Mouse (Mus musculus) MEL (cell line): ENCODE data around the gene Gm21969. TPM values are rescaled to one million over a fixed set of nuclear protein-coding genes. Genes with fewer than 3 reads are reported as not detected.

Experiments used
- DNase-seq: peaks from one replicate; pipeline ENCODE4 v3.0.0; 2011; ENCODE audit warnings: low read depth, low spot score
- H3K27ac ChIP-seq: 2 replicates; pipeline ENCODE4 v1.5.1; 2012; ENCODE audit warnings: low read depth, mild to moderate bottlenecking, control low read depth, low read length, moderate library complexity; ENCODE audit not compliant: control insufficient read depth
- H3K27me3 ChIP-seq, 2 experiments: fragments of 150-350 bp in 1 of 2; sonication (generic) in 1 of 2; 2 replicates each; pipeline ENCODE4 v1.6.1; 2012; ENCODE audit warnings: low read length in 2 of 2, mild to moderate bottlenecking in 2 of 2, improper control_type of control experiment in 1 of 2, moderate library complexity in 1 of 2; ENCODE audit not compliant: insufficient read depth in 2 of 2, control insufficient read depth in 1 of 2
- H3K36me3 ChIP-seq, 2 experiments: 2 replicates each; pipeline ENCODE4 v1.6.1; 2012 to 2014; ENCODE audit warnings: low read length in 2 of 2, improper control_type of control experiment in 1 of 2, inconsistent platforms in 1 of 2, mild to moderate bottlenecking in 1 of 2; ENCODE audit not compliant: insufficient read depth in 2 of 2, control insufficient read depth in 1 of 2
- H3K4me1 ChIP-seq, 2 experiments: fragments of 150-350 bp in 1 of 2; sonication (generic) in 1 of 2; 2 replicates each; pipeline ENCODE4 v1.6.1; 2012; ENCODE audit warnings: low read length in 2 of 2, improper control_type of control experiment in 1 of 2, mild to moderate bottlenecking in 1 of 2; ENCODE audit not compliant: insufficient read depth in 2 of 2, control insufficient read depth in 1 of 2
- H3K4me3 ChIP-seq, 2 experiments: fragments of 150-350 bp in 1 of 2; sonication (generic) in 1 of 2; 2 replicates each; pipeline ENCODE4 v1.5.1; 2012; ENCODE audit warnings: low read depth in 2 of 2, low read length in 2 of 2, mild to moderate bottlenecking in 2 of 2, moderate library complexity in 2 of 2, control low read depth in 1 of 2, improper control_type of control experiment in 1 of 2; ENCODE audit not compliant: control insufficient read depth in 1 of 2, insufficient read depth in 1 of 2
- H3K79me2 ChIP-seq: 2 replicates; pipeline ENCODE4 v1.6.1; 2012; ENCODE audit warnings: mild to moderate bottlenecking, low read length, moderate library complexity; ENCODE audit not compliant: control insufficient read depth, poor library complexity, insufficient read depth
- H3K9ac ChIP-seq: 2 replicates; pipeline ENCODE4 v1.6.1; 2012; ENCODE audit warnings: low read depth, mild to moderate bottlenecking, control low read depth, low read length, moderate library complexity; ENCODE audit not compliant: control insufficient read depth, poor library complexity, severe bottlenecking
- H3K9me3 ChIP-seq: fragments of 150-350 bp; sonication (generic); replicated peaks from 2 replicates; pipeline ENCODE4 v1.6.1; 2012; ENCODE audit warnings: mild to moderate bottlenecking, low read length, improper control_type of control experiment, moderate library complexity; ENCODE audit not compliant: insufficient read depth
- BHLHE40 ChIP-seq: IDR thresholded peaks from 2 replicates; pipeline ENCODE4 v1.6.1; 2012; ENCODE audit warnings: low read depth, mild to moderate bottlenecking, inconsistent platforms, low read length, improper control_type of control experiment, borderline replicate concordance
- CHD2 ChIP-seq: IDR thresholded peaks from 2 replicates; pipeline ENCODE4 v1.6.1; 2011; ENCODE audit warnings: low read length, improper control_type of control experiment
- ELF1 ChIP-seq: IDR thresholded peaks from 2 replicates; pipeline ENCODE4 v1.6.1; 2014; ENCODE audit warnings: low read depth, mild to moderate bottlenecking, inconsistent platforms, low read length, improper control_type of control experiment, moderate library complexity
- ETS1 ChIP-seq: IDR thresholded peaks from 2 replicates; pipeline ENCODE4 v1.6.1; 2012; ENCODE audit warnings: low read depth, mild to moderate bottlenecking, inconsistent platforms, low read length, improper control_type of control experiment, moderate library complexity
- GABPA ChIP-seq: IDR thresholded peaks from 2 replicates; pipeline ENCODE4 v1.6.1; 2012; ENCODE audit warnings: low read depth, mild to moderate bottlenecking, inconsistent platforms, low read length, improper control_type of control experiment, moderate library complexity
- JUND ChIP-seq: IDR thresholded peaks from 2 replicates; pipeline ENCODE4 v1.6.1; 2011; ENCODE audit warnings: low read depth, mild to moderate bottlenecking, improper control_type of control experiment, low read length
- KAT2A ChIP-seq: conservative IDR thresholded peaks from 2 replicates; pipeline ENCODE4 v1.6.1; 2012; ENCODE audit warnings: low read depth, low read length, improper control_type of control experiment, inconsistent platforms
- MAFK ChIP-seq: IDR thresholded peaks from 2 replicates; pipeline ENCODE4 v1.6.1; 2011; ENCODE audit warnings: low read depth, mild to moderate bottlenecking, low read length, improper control_type of control experiment, borderline replicate concordance
- MAZ ChIP-seq: IDR thresholded peaks from 2 replicates; pipeline ENCODE4 v1.6.1; 2012; ENCODE audit warnings: low read depth, mild to moderate bottlenecking, inconsistent platforms, low read length, improper control_type of control experiment
- MEF2A ChIP-seq: IDR thresholded peaks from 2 replicates; pipeline ENCODE4 v1.6.1; 2014; ENCODE audit warnings: low read depth, mild to moderate bottlenecking, inconsistent platforms, low read length, improper control_type of control experiment; ENCODE audit not compliant: poor library complexity, insufficient replicate concordance, severe bottlenecking; ENCODE audit errors: extremely low read depth
- MXI1 ChIP-seq: IDR thresholded peaks from 2 replicates; pipeline ENCODE4 v1.6.1; 2011; ENCODE audit warnings: mild to moderate bottlenecking, low read depth, low read length, improper control_type of control experiment
- MYC ChIP-seq: IDR thresholded peaks from 2 replicates; pipeline ENCODE4 v1.6.1; 2011; ENCODE audit warnings: low read depth, mild to moderate bottlenecking, low read length, improper control_type of control experiment, moderate library complexity
- NELFE ChIP-seq: IDR thresholded peaks from 2 replicates; pipeline ENCODE4 v1.6.1; 2011; ENCODE audit warnings: low read depth, low read length, improper control_type of control experiment
- POLR2AphosphoS5 ChIP-seq: IDR thresholded peaks from 2 replicates; pipeline ENCODE4 v1.6.1; 2012; ENCODE audit warnings: low read depth, borderline replicate concordance, mild to moderate bottlenecking, inconsistent platforms, low read length, moderate library complexity, mixed read lengths
- RAD21 ChIP-seq: IDR thresholded peaks from 2 replicates; pipeline ENCODE4 v1.6.1; 2011; ENCODE audit warnings: mild to moderate bottlenecking, low read depth, low read length, improper control_type of control experiment
- RCOR1 ChIP-seq: IDR thresholded peaks from 2 replicates; pipeline ENCODE4 v1.6.1; 2012; ENCODE audit warnings: low read depth, mild to moderate bottlenecking, inconsistent platforms, low read length, improper control_type of control experiment
- SIN3A ChIP-seq: IDR thresholded peaks from 2 replicates; pipeline ENCODE4 v1.6.1; 2012; ENCODE audit warnings: low read length, improper control_type of control experiment, inconsistent platforms
- TBP ChIP-seq: IDR thresholded peaks from 2 replicates; pipeline ENCODE4 v1.8.0; 2011; ENCODE audit warnings: low read depth, low read length, improper control_type of control experiment
- TCF12 ChIP-seq: IDR thresholded peaks from 2 replicates; pipeline ENCODE4 v1.6.1; 2014; ENCODE audit warnings: low read depth, mild to moderate bottlenecking, inconsistent platforms, low read length, improper control_type of control experiment, moderate library complexity
- USF2 ChIP-seq, 2 experiments: IDR thresholded peaks; 2 replicates each; pipeline ENCODE4 v1.6.1; 2011 to 2012; ENCODE audit warnings: improper control_type of control experiment in 2 of 2, low read length in 2 of 2, borderline replicate concordance in 1 of 2, inconsistent platforms in 1 of 2, low read depth in 1 of 2, mild to moderate bottlenecking in 1 of 2; ENCODE audit not compliant: insufficient read depth in 1 of 2
- ZMIZ1 ChIP-seq: IDR thresholded peaks from 2 replicates; pipeline ENCODE4 v1.6.1; 2012; ENCODE audit warnings: low read depth, mild to moderate bottlenecking, inconsistent platforms, low read length, improper control_type of control experiment, moderate library complexity
- ZNF384 ChIP-seq: IDR thresholded peaks from 2 replicates; pipeline ENCODE4 v1.6.1; 2012; ENCODE audit warnings: low read depth, mild to moderate bottlenecking, inconsistent platforms, low read length, improper control_type of control experiment
- polyA plus RNA-seq, 2 experiments: library from polyadenylated mRNA; stranded (reverse) in 1 of 2; unstranded in 1 of 2; fragments of >175 nt in 1 of 2; fragments of >200 nt in 1 of 2; gene quantifications; 2 replicates each; pipeline versions ENCODE4 v1.2.1 to v1.2.4; 2012; ENCODE audit warnings: low replicate concordance in 2 of 2, low read depth in 1 of 2; ENCODE audit not compliant: insufficient read length in 2 of 2, insufficient read depth in 1 of 2, missing spikeins in 1 of 2
- total RNA-seq: library from RNA; depleted of rRNA; stranded (reverse); fragments of 300-350 nt; gene quantifications from 2 replicates; pipeline ENCODE4 v1.2.3, GENCODE M21; 2012

The Gm21969 gene
- total and polyA plus RNA-seq, 3 experiments, result 0.03 TPM; not detected in 2

DNA sequence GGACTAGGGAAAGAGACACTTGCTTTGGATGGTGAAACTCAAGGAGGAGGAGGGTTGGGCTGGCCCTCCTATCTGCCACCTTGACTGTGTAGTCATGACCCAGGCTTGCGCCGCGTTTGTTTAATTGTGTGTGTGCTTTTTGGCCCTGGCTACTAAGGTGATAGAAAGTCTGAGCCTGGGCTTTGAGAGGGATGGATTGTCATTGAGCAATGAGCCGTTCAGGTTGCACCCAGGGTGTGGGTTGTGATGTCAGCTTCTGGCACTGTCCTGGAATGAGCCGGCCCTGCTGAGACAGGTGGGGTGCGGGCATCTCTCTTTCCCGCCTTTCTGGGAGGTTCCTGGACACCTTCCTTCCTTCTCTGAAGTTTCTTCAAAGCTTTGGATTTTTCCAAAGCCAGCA lies 26.0 kb upstream of the Gm21969 start:
- no peaks in the 10 kb centered on the region for H3K79me2 ChIP-seq
- no peaks in the 10 kb centered on the region for H3K36me3 ChIP-seq
- H3K27ac ChIP-seq, result no peak overlapping the region
- DNase-seq, result no peak
- peaks cover 0 to 4% of the 10 kb centered on the region in 2 experiments; a peak in 3 of 4 replicates for H3K4me1 ChIP-seq
- peaks cover 0 to 8% of the 10 kb centered on the region in 2 experiments; a peak in 2 of 4 replicates for H3K27me3 ChIP-seq
- TF ChIP-seq USF2 (IDR thresholded peaks at IDR 0.05; ENCODE audit: borderline replicate concordance in 1 of 2, insufficient read depth in 1 of 2, low read depth in 1 of 2, low read length in 2 of 2), result no peak
- no peak for TF ChIP-seq TCF12
- no peak for TF ChIP-seq SIN3A
- no peak for TF ChIP-seq ETS1
- no peak for TF ChIP-seq KAT2A
- no peak for TF ChIP-seq BHLHE40
- TF ChIP-seq MEF2A, result no peak
- no peak overlapping the region for H3K9ac ChIP-seq
- H3K9me3 ChIP-seq, result no peaks in the 10 kb centered on the region
- H3K4me3 ChIP-seq, result no peak overlapping the region

DNA sequence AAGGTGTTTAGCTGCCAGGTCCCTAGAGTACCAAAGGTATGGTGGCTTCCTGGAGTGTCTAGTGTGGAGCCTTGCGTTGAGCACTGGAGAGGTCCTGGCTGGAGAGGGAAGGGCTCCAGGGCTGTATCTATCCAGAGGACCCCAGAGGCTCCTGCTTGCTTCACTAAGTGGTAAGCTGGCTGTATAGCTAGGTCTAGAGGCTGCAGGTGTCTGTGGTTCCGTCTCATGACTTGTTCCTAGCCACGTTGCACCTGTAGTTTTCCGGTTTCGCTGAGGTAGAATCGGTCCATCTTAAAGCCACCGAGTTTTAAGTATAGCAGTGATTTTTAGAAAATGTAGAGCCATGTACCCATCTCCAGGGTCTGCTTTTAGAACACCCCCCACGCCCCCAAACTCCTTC lies 24.6 kb upstream of the Gm21969 start:
- Histone ChIP-seq H3K27me3 (peaks cover 0 to 8% of the 10 kb centered on the region in 2 experiments; a peak in 2 of 4 replicates), H3K4me3 (no peak overlapping the region), H3K79me2 (no peaks in the 10 kb centered on the region), H3K27ac (no peak overlapping the region)
- no peak for TF ChIP-seq MAFK
- TF ChIP-seq NELFE, result no peak
- TF ChIP-seq CHD2, result no peak
- TF ChIP-seq RCOR1, result no peak
- no peak for TF ChIP-seq MXI1
- TF ChIP-seq ETS1, result no peak
- no peak for TF ChIP-seq POLR2AphosphoS5
- no peak for TF ChIP-seq ZMIZ1
- TF ChIP-seq, all 39 proteins: peak for 0
- H3K9ac ChIP-seq, result no peak overlapping the region
- peaks cover 0 to 4% of the 10 kb centered on the region in 2 experiments; a peak in 3 of 4 replicates for H3K4me1 ChIP-seq
- H3K36me3 ChIP-seq, result no peaks in the 10 kb centered on the region
- no peaks in the 10 kb centered on the region for H3K9me3 ChIP-seq
- DNase-seq, result no peak

DNA sequence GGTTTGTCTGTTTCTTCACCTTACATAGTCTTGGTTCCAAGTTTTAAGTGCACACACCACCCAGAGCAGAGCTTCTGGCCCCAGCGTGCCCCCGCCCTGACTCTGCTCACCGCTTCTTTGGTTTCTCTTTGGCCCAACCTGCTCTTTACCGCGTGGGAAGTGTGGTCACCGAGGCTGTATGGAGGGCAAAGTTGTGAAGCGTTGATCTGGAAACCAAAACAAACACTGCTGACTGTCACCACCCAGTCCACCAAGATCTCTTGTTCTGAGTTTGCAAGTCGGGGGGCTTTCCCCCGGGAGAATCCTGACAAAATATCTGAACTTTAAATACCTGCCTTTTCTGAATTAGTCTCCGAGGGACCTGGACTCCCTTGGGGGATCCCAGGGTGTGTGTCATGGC lies 24.0 kb upstream of the Gm21969 start:
- Histone ChIP-seq H3K9me3 (no peaks in the 10 kb centered on the region), H3K4me3 (no peak overlapping the region), H3K79me2 (no peaks in the 10 kb centered on the region), H3K36me3 (no peaks in the 10 kb centered on the region), H3K27ac (no peak overlapping the region), H3K27me3 (peaks cover 0 to 8% of the 10 kb centered on the region in 2 experiments; a peak in 2 of 4 replicates), H3K9ac (no peak overlapping the region)
- no peak for DNase-seq
- TF ChIP-seq CHD2 (no peak), TCF12 (no peak), MAZ (no peak), JUND (no peak), MEF2A (no peak), NELFE (no peak), RAD21 (no peak), MYC (no peak), ZNF384 (no peak), GABPA (no peak), ELF1 (no peak), POLR2AphosphoS5 (no peak), TBP (no peak)
- TF ChIP-seq, all 39 proteins: peak for 0
- peaks cover 0 to 4% of the 10 kb centered on the region in 2 experiments; a peak in 2 of 4 replicates for H3K4me1 ChIP-seq
